Mouse (Mus musculus) heart, postnatal 0 days (tissue): Measurements from ENCODE around the gene Wdr45.

Experiments
- CTCF ChIP-seq: IDR thresholded peaks from 2 replicates; pipeline ENCODE4 v1.5.1; 2016; ENCODE audit warnings: antibody characterized with exemption, control low read depth, low read depth
- EP300 ChIP-seq: IDR thresholded peaks from 2 replicates; pipeline ENCODE4 v1.6.1; 2016; ENCODE audit warnings: antibody characterized with exemption, low read depth

DNA sequence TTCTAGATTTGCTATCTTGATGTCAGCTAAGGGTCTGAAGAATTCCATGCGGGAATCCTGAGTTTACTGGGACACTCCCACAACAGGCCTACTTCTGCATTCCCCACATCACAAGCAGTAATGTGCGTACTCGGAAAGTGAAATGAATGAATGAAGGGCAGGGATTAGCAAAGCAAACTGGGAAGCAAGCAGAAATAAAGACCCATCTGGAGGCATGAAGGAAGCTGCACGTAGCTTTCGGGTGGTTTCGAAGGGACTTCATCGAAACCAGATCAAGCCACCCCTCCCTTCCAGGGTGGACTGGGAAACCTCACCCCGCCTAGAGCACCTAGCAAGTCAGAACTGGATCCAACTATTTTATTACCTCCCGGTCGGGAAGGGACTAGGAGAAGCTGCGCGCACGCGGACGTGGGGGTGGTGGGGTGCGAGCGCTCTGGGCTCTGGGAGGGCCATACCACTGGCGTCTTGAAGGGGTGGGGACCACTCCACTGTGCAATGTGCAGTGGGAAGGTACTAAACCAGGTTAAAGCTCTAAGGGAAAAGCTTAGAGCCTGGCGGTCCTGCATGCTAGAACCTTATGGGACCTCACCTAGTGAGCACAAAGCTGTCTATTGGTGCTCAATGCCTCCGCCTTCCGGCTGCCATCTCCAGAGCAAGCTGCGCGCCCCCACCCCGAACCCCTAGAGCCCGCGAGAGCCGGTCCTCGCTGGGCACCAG, 39.7 kb upstream of the Wdr45 start:
- TF ChIP-seq EP300 (no peak), CTCF (no peak)
